Mouse (Mus musculus) urinary bladder, postnatal 36 days (tissue): ENCODE measurements around the gene Zbtb45.
A peak's percentile ranks its signal among the peaks of the same experiment; 100 is the strongest.

Experiments
- DNase-seq, 2 experiments: peaks; one replicate each; pipeline ENCODE4 v3.0.0; 2022; ENCODE audit warnings: low spot score in 2 of 2, mixed read lengths in 1 of 2

The Zbtb45 gene

DNA sequence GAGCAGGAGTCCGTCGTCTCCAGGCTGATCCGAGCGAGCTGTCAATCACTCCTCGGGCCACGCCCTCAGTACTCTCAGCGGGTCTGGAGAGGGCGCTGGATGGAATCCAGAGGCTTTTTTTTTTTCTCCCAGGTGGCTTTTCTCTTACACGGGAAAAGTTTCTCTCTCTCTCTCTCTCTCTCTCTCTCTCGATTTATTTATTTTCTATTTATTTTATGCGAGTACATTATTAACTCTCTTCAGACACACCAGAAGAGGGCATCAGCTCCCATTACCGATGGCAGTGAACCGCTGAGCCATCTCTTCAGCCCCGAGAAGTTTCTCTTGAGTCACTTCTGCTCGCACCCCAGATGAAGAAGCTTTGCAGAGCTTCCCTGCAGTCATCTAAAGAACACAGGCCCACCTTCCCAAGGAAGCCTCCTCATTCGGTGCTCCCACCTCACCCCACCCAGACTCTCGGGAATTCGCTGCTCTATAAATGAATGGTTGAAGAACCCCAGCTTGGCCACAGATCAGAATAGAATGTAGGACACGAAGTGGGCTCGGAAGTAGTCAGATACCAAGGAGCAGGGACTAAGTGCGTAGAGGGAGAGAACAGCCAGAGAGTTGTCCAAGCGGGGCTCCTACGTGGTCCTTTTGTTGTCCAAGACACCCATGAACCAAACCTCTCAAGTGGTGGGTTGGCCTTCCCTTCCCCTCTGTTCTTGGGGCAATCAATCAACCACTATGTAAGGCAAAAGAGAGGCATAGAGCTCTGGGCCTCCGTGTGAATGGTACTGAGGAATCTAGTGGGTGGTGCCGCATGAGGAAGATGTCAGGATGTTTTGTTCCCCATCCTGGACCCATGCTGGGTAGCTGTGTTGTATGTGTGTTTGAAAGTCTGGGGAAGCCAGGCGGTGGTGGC is at the start of gene Zbtb45:
TSS of gene Zbtb45 (minus strand) at position 30 of the 904 bp plus-strand sequence.
- no peak for DNase-seq

DNA sequence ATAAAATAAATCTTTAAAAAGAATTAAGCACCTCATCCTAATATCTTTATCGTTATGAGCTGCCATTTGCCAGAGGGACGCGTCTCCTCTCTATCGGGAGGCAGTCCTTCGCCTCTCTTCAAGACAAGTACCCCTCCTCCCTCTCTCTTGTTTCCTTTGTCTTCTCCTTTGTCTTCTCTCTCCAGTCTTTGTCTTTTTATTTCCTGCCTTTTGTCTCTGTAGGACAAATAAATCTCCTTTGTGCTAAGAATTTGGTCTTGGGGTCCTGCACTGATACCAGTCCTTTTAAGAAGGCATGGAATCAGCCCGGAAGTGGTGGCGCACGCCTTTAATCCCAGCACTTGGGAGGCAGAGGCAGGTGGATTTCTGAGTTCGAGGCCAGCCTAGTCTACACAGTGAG is 49.7 kb upstream of the Zbtb45 start:
- no peak for DNase-seq

DNA sequence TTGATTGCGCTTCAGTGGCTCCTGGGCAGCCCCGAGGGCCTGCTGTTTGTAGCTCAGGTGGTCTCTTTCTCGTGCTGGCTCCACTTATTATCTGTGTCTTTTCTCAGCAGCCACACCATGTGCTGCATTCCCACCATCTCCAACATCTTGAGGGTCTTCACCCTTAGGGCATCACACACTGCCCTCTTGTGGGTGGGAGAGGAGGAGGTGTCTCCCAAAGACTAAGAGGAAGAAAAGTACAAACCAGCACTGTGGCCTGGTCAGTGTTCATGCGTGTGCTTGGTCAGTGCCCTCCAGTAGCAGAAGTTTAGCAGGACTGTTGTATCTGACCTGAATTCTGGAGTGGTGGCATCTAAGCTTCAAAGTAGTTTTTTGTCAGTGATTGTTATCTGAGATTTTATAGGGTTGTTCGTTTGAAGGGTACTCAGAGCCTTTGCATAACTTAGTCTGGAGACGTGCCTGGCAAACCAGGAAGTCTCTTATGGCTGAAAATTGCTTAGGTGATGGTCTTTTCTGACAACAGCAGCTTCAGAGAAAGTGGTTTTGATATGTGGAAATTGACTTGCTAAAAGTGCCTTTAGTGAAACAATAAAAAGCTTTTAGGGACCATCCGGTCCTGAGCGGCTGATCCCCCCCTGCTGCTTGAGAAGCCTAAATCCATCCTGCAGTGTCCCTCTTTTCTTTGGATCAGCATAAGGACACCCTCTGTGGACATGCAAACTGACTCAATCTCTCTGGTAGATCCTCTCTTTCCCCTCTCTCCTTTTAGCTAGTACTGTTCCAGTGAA is 47.3 kb upstream of the Zbtb45 start:
- no peak for DNase-seq

DNA sequence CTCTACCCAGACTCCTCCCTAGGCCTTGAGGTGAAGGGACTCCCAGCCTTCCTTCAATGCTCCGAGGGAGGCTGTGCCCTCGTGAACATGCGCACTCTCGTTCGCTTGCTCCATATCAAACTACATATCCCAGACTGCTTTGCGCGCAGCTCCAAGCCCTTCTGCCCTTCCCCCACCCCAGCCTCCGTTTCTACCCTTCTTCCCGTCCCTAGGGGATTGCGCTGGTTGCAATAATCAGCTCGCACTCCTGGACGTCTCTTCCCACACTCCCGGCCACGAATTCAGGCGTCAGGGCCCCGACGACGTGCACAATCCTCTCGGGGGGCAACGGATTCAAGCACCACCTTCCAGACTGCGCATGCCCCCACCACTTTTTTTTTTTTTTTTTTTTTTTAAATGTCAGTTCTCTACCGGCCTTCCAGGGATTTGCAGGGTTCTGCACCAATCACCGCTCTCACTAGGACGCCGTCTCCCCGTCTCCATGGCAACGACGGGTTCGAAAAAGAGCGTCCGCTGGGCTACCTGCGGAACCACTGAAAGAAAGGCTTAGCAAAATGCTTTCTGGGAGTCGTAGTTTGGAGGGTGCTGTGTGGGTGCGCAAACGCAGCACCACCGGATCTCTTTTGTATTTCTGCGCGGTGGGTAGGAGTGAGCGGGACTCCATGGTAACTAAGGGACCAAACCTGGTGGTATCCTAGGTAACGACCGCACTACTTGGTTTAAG is 44.6 kb upstream of the Zbtb45 start, which contains the start of gene Mzf1:
TSS of gene Mzf1 (minus strand) at position 478 of the 724 bp plus-strand sequence.
- DNase-seq = peak; percentile 88 to 91

DNA sequence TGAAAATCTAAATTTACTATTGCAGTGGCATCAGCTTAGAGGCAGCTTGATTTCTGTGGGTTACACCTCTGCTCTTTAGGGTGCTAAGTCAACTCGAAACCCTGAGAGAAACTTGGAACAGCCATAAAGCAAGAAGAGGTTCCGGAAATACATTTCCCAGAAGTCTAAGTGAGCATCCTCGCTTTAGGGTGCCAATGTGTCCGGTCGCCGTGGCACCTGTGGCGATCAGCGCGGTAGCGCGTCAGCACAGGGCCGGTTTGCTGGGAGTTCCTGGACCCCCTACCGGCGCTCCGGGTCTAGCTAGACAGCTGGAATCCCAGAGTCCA is 44.1 kb upstream of the Zbtb45 start:
- no peak for DNase-seq

DNA sequence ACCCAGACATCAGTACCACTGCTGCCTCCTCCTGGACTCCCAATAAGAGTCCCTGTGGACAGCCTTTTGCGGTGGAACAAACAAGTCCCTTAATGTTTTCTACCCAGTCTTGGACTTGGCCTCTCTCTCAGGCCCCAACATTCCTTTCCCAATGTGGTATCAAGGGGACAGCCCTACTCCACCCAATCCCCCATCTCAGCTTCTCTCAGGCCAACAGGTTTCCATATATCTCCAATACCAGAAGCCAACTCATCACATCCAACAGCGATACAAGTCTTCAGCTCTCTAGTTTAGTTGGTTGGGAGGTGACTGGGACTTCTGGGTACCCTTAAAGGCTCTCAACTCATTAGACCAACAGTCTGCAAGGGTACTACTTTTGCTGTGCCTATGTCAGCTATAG is 43.7 kb upstream of the Zbtb45 start:
- DNase-seq = no peak

DNA sequence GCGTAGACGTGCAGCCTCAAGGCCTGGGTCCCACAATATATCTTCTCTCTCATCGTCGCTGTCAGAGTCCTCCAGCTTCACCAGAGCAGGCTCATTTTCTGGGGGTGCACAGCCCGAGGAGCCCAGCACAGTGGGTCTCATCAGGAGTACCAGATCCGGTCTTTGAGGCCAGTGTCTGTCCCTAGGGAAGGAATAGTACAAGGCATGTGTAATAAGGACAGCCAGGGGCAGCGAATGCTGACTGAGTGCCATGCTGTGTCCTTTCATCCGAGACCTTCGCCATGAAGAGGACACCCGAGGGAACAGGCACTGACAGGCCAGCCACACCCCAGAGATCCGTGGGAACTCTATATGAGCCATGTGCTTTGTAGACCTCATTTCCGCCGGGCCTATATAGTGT is 43.2 kb upstream of the Zbtb45 start:
- DNase-seq = no peak

DNA sequence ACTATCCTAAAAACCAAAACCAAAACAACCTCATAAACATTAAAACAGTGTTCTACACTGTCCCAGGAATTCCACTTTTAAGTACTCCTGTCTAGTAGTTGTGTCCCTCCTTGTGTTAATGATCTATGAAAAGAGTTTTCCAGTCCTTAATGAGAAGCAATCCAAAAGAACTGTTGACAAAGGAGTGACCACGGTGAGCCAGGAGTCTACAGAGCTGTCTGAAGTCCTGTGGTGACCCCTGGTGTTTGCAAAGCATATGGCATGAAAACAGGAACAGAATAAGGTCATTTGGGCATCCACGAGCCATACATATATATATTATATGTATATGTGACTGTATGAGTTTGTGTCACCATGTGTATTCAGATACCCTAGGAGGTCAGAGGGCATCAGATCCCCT is 36.2 kb upstream of the Zbtb45 start:
- peak; percentile 57 to 65 for DNase-seq

DNA sequence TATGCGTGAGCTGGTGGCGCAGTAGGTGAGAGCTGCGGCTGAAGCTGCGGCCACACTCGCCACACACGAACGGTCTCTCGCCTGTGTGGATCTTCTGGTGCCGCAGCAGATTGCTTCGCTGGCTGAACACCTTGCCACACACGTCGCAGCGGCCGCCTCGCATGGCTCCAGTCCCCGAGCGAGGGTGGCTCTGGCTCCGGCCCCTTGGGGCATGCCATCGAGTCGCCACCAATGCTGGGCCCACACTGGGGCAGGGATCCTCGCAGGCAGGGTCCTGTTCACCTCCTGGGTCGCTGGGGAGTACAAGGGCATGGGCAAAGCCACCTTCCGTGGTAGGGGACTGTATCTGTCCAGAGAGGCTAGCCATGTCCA is 34.4 kb upstream of the Zbtb45 start:
- no peak for DNase-seq

DNA sequence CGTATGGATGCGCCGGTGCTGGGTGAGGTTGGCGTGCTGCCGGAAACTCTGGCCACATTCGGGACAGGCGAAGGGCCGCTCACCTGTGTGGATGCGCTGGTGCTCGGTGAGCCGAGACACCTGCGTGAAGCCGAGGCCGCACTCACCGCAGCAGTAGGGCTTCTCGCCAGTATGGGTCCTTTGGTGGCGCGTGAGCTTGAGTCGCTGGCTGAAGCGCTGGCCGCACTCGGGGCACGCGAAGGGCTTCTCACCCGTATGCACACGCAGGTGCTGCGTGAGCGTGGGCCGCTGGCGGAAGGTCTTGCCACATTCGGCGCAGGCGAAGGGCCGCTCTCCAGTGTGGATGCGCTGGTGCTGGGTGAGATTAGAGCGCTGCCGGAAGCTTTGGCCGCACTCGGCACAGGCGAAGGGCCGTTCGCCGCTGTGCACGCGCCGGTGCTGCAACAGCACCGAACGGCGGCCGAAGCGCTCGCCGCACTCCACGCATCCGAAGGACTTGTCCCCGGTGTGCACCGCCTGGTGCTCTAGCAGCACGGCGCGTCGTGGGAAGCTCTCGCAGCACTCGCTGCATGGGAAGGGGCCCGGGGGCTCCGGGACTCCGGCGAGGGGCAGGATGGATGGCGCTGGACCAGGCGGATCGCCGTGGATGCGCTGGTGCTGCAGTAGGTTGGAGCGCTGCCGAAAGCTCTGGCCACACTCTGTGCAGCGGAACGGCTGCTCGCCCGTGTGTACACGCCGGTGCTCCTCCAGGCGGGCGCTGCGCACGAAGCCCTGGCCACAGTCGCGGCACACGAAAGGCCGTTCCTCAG is 33.8 kb upstream of the Zbtb45 start:
- no peak for DNase-seq

DNA sequence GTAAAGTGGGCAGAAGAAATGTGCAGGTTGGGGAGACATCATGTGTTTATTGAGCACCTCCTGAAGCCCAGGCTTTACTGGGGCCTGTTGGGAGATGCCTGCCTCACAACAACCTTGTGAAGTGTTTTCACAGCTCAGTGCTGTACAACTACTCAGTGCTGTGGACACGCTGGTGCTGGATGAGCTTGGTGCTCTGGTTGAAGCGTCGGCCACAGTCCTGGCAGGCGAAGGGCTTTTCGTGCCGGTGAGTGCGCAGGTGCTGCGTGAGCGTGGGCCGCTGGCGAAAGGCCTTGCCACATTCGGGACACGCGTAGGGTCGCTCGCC is 33.2 kb upstream of the Zbtb45 start:
- no peak for DNase-seq

DNA sequence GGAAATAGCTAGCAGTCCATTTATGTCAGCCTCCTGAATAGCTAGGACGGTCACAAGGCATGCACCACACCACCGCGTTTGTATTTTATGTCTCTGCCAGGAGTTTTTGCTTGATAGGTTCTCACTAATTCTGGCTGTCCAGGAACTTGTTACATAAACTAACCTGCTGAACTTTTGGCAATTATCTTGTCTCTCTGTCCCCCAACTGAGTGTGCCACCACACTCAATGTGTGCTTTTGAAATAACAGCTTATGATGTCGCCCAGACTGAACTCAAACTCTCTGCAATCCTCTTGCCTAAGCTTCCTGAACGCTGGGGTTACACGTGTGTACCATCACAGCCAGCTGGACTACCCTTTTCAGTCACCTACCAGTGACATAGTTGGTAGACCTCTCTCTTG is 32.7 kb upstream of the Zbtb45 start:
- no peak for DNase-seq

DNA sequence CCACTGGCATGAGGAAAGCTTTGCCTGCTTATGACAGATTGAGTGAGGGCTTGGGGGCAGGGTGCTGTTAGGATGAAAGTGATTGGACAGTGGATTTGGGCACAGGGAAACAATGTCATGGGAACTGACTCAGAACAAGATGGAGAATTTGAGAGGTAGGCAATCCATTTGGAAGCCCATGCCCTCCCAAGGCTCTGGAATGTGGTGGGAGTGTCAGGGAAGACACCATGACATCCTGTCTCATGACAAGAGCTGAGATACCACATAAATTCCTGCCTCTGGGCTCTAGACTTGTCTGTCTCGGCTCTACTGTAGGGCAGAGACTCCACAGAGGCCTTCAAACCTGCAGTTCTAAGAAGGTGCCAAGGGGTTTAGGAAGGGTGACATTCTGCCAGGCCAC is 31.4 kb upstream of the Zbtb45 start:
- no peak for DNase-seq

DNA sequence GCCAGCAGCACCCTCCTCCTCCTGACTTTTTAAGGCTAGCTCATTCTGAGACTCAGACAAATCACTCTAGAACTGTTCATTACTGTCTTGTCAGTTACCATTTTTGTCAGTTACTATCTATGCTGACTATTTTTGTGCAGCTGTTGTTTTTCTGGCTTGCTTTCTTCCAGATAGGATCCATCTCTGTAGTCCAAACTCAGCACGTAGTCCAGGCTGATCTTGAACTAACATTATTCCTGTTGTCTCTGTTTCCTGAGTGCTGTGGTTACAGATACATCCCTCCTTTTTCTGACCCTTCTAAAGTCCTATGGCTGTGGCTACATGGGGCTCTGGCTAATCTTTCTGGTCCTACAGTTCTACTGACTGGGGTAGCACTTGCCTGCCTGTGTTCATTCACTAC is 29.3 kb upstream of the Zbtb45 start:
- no peak for DNase-seq

DNA sequence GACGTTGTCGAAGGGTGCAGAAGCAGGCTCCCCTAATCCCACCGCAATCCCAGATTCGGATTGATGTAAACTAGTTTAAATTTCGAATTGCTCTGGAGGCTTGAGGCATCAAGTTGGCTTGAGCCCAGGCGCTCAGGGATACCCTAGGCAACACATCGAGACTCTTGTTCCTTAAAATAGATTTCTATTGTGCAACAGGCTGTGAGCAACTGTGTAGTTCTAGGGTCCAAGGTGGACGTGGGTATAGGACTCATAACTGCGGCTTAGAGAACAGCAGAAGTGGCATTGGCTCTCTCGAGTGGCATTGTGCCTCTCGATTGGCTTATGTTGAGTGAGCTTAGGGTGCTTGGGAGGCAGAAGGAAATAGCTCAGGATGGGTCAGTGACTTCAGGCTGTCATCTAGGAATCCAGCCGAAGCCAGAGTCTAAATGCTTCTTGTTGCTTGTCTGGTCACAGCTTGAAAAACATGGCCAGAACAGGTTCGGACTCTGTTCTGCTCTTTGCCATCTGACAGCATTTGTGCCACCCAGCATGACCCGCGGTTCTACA is 28.9 kb upstream of the Zbtb45 start:
- no peak for DNase-seq

DNA sequence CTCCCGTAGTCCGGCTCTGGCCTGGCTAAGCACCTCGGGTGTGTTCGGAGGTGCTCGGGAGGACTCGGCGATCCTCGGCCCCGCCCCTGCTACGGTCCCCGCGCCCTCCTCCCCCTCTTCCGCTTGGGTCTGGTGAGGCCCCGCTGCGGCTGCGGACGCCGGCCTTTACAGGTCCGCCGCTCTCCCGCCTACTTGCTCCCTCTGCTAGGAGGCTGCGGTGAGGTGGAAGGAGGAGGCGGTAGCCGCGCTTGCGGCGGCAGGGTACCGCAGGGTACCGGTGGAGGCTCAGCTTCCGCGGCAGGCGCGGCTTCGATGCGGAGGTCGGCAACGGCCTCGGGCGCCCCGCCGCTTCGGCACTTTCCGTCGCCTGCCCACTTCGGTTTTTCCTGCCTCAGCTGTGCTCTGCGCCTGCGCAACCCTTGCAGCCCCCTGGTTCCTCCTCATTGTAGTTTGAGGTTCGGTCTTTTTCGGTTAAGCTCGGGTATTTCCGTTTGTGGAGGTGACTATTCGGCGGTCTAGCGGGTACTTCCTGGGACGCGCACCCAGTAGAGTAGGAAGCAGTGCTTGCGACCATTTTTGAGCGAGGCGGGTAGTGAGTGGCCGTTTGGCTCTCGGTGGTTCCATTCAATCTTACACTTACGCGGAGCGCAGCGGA is 28.2 kb upstream of the Zbtb45 start, which contains the start of gene Ube2m:
TSS of gene Ube2m (minus strand) at position 375 of the 655 bp plus-strand sequence.
- peak; percentile 97 to 99 for DNase-seq

DNA sequence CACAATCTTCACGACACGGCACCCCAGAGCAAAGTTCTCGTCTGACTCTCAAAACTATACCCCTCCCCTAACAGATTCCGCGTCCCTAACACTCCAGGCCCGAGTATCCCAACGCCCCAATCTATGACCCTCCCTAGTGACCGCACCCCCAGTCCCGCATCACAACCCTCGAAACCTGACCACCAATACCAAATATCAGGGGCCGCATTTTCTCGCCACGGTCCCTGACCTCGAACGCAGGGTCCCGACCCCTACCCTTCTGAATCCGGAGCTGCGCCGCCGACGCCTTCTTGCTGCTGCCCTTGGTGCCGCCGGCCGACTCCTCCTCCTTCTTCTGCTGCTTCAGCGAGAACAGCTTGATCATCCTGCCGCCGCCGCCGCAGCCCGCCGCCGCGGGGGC is 27.5 kb upstream of the Zbtb45 start:
- peak in 1 of 2 experiments; percentile 30 for DNase-seq

DNA sequence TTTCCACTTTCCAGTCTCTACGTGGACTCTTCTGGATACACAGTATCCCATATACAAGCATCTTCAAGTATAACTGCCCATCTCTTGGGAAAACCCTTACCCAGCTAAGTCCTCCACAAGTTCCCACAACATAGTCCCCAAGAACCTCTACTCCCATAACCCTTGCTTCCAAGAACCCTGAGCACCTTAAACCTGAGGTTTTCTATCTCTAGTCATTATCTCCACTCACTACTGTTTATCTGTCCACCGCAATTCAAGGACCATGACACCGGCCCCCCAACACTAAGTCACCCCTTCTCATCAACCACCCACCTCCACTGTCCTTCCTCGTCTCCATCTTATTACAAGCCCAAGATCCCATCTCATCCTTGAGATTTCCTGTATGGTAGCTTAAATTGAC is 27.0 kb upstream of the Zbtb45 start:
- no peak for DNase-seq

DNA sequence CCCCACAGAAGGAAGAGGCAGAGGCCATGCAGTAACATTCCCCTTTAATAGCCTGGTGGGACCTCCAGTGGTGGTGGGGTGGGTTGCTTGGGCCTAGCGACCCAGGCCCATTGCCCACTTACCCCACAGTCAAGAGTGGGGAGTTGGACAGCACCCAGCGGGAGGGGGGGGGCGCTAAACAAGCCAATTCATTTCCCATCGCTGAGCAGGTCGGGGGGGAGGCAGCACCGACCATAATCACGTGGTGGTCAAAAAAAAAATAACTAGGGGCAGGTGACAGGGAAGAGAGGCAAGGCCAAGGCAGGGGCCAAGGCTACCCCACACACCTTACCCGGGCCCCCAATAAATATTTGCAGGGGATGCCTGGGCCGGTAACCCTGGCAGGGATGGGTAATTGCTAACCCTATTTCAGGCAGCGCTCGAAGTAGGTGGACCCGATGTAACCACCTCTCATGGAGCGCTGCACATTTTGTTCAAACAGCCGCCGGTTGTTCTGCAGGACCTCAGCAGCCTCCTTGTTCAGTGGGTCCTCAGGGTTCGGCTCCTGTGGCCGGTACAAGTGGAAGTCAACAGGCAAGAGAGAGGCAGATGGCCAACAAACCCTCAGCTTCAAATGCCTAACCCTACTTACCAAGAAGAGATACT is 25.5 kb upstream of the Zbtb45 start:
- DNase-seq = no peak
